Mouse (Mus musculus) adrenal gland, postnatal 4 days (tissue): ENCODE measurements around the gene Zfp148. TPM values are rescaled to one million over a fixed set of nuclear protein-coding genes. Genes with fewer than 3 reads are reported as not detected.
"Not testable (repeated sequence)": the region's sequence is repeated elsewhere in the genome, so short reads cannot be mapped to it uniquely, and the experiment has no call there.

ENCODE experiments used
- DNase-seq, 2 experiments: peaks; one replicate each; pipeline ENCODE4 v3.0.0; 2021 to 2022; ENCODE audit warnings: low spot score in 2 of 2, mixed read lengths in 2 of 2
- total RNA-seq, 2 experiments: library from RNA; stranded (reverse); gene quantifications; 2 replicates each; pipeline ENCODE4 v1.2.3; 2021

Gene Zfp148
- total RNA-seq, 2 experiments from 2014 or later: 75.9 to 76.6 TPM

GRCm38 (mm10) chr16:33455263-33455910 is 74.8 kb downstream of the Zfp148 start:
- no peak for DNase-seq

GRCm38 (mm10) chr16:33459101-33459500 is 78.5 kb downstream of the Zfp148 start:
- DNase-seq: no peak

- DNase-seq: no peak
These were observed 80.8 kb downstream of the Zfp148 start for GRCm38 (mm10) chr16:33461416-33461815.

GRCm38 (mm10) chr16:33464509-33465241 is 84.0 kb downstream of the Zfp148 start:
- DNase-seq: no peak

- DNase-seq: no peak
These were observed 84.6 kb downstream of the Zfp148 start for GRCm38 (mm10) chr16:33465242-33465614.

GRCm38 (mm10) chr16:33467451-33467850 is 86.8 kb downstream of the Zfp148 start:
- DNase-seq: no peak

- no peak for DNase-seq
These were observed 89.3 kb downstream of the Zfp148 start for GRCm38 (mm10) chr16:33469973-33470372.

GRCm38 (mm10) chr16:33474381-33474780 is 93.7 kb downstream of the Zfp148 start:
- DNase-seq: no peak

- DNase-seq: no peak
These were observed 99.3 kb downstream of the Zfp148 start for GRCm38 (mm10) chr16:33479926-33480325.

- DNase-seq: no peak
These were observed 100.5 kb downstream of the Zfp148 start for GRCm38 (mm10) chr16:33481148-33481547.

GRCm38 (mm10) chr16:33482309-33482708 is 101.7 kb downstream of the Zfp148 start:
- DNase-seq: no peak

- DNase-seq: no peak
These were observed 107.1 kb downstream of the Zfp148 start for GRCm38 (mm10) chr16:33487709-33488108.

GRCm38 (mm10) chr16:33494374-33494773 is 113.7 kb downstream of the Zfp148 start:
- no peak for DNase-seq

- DNase-seq: no peak
These were observed 127.4 kb downstream of the Zfp148 start for GRCm38 (mm10) chr16:33508082-33508481.

- not testable (repeated sequence) for DNase-seq
These were observed 128.6 kb downstream of the Zfp148 start for GRCm38 (mm10) chr16:33509231-33509630.

GRCm38 (mm10) chr16:33510856-33511255 is 130.2 kb downstream of the Zfp148 start:
- DNase-seq: not testable (repeated sequence)

- no peak for DNase-seq
These were observed 131.9 kb downstream of the Zfp148 start for GRCm38 (mm10) chr16:33512555-33512954.

- DNase-seq: no peak
These were observed 136.3 kb downstream of the Zfp148 start, which contains the start of gene Slc12a8 for GRCm38 (mm10) chr16:33516807-33517565. Slc12a8 (plus strand) TSS chr16:33517328.

GRCm38 (mm10) chr16:33517627-33518026 is 137.0 kb downstream of the Zfp148 start:
- no peak for DNase-seq

GRCm38 (mm10) chr16:33518236-33518635 is 137.6 kb downstream of the Zfp148 start:
- no peak for DNase-seq

GRCm38 (mm10) chr16:33519916-33520568 is 139.4 kb downstream of the Zfp148 start:
- DNase-seq: no peak
